Mouse (Mus musculus): ENCODE results near the gene Dhx58. TPM values are rescaled to one million over a fixed set of nuclear protein-coding genes. Genes with fewer than 3 reads are reported as not detected.

Gene Dhx58
- polyA plus RNA-seq, 1 experiment, result 13.3 TPM

GRCm38 (mm10) chr11:100710977-100711376, 6.9 kb upstream of the Dhx58 start:
- no peak for TF ChIP-seq CTCF (IDR thresholded peaks at IDR 0.05; ENCODE audit: extremely low read depth, insufficient read length, insufficient replicate concordance, low read depth, low read length)
- no peak for TF ChIP-seq POLR2A (IDR thresholded peaks at IDR 0.05; ENCODE audit: low read depth, low read length)
- 66% methylated on average over 4 of the region's 4 CpGs for WGBS
- peaks cover 16% of the 10 kb centered on the region for H3K4me1 ChIP-seq (ENCODE audit: control insufficient read depth, insufficient read depth, insufficient read length, low read length)
- H3K27ac ChIP-seq (ENCODE audit: insufficient read depth, low read depth, low read length), result no peak overlapping the region
- H3K27me3 ChIP-seq (ENCODE audit: control insufficient read depth, insufficient read depth, low read length), result no peaks in the 10 kb centered on the region
- H3K36me3 ChIP-seq (ENCODE audit: control insufficient read depth, insufficient read depth, low read length), result peaks cover 25% of the 10 kb centered on the region
- no peak overlapping the region for H3K4me3 ChIP-seq (ENCODE audit: low read depth, low read length)

GRCm38 (mm10) chr11:100710528-100710927, 6.5 kb upstream of the Dhx58 start:
- no peak overlapping the region for H3K27ac ChIP-seq (ENCODE audit: insufficient read depth, low read depth, low read length)
- no peak for TF ChIP-seq POLR2A (IDR thresholded peaks at IDR 0.05; ENCODE audit: low read depth, low read length)
- no peak for TF ChIP-seq CTCF (IDR thresholded peaks at IDR 0.05; ENCODE audit: extremely low read depth, insufficient read length, insufficient replicate concordance, low read depth, low read length)
- WGBS, result 94% methylated on average over 15 of the region's 15 CpGs
- peaks cover 16% of the 10 kb centered on the region for H3K4me1 ChIP-seq (ENCODE audit: control insufficient read depth, insufficient read depth, insufficient read length, low read length)
- no peaks in the 10 kb centered on the region for H3K27me3 ChIP-seq (ENCODE audit: control insufficient read depth, insufficient read depth, low read length)
- H3K4me3 ChIP-seq (ENCODE audit: low read depth, low read length), result no peak overlapping the region
- H3K36me3 ChIP-seq (ENCODE audit: control insufficient read depth, insufficient read depth, low read length), result peaks cover 21% of the 10 kb centered on the region

- H3K27me3 ChIP-seq (ENCODE audit: control insufficient read depth, insufficient read depth, low read length), result no peaks in the 10 kb centered on the region
- 93% methylated on average over 9 of the region's 9 CpGs for WGBS
- H3K36me3 ChIP-seq (ENCODE audit: control insufficient read depth, insufficient read depth, low read length), result peaks cover 21% of the 10 kb centered on the region; the same call in 1 of the 2 replicates
- H3K4me3 ChIP-seq (ENCODE audit: low read depth, low read length), result no peak overlapping the region
- peaks cover 16% of the 10 kb centered on the region for H3K4me1 ChIP-seq (ENCODE audit: control insufficient read depth, insufficient read depth, insufficient read length, low read length)
- H3K27ac ChIP-seq (ENCODE audit: insufficient read depth, low read depth, low read length), result no peak overlapping the region
- no peak for TF ChIP-seq POLR2A (IDR thresholded peaks at IDR 0.05; ENCODE audit: low read depth, low read length)
- TF ChIP-seq CTCF (IDR thresholded peaks at IDR 0.05; ENCODE audit: extremely low read depth, insufficient read length, insufficient replicate concordance, low read depth, low read length), result no peak
Measured at GRCm38 (mm10) chr11:100709201-100709810, 5.2 kb upstream of the Dhx58 start.

GRCm38 (mm10) chr11:100705095-100705747, 1.1 kb upstream of the Dhx58 start:
- H3K27me3 ChIP-seq (ENCODE audit: control insufficient read depth, insufficient read depth, low read length), result no peaks in the 10 kb centered on the region
- TF ChIP-seq POLR2A (IDR thresholded peaks at IDR 0.05; ENCODE audit: low read depth, low read length) (no peak), CTCF (IDR thresholded peaks at IDR 0.05; ENCODE audit: extremely low read depth, insufficient read length, insufficient replicate concordance, low read depth, low read length) (no peak)
- peaks cover 15% of the 10 kb centered on the region for H3K4me1 ChIP-seq (ENCODE audit: control insufficient read depth, insufficient read depth, insufficient read length, low read length)
- H3K36me3 ChIP-seq (ENCODE audit: control insufficient read depth, insufficient read depth, low read length), result peaks cover 21% of the 10 kb centered on the region; the same call in 1 of the 2 replicates
- no peak overlapping the region for H3K27ac ChIP-seq (ENCODE audit: insufficient read depth, low read depth, low read length)
- WGBS, result 93% methylated on average over 23 of the region's 23 CpGs
- H3K4me3 ChIP-seq (ENCODE audit: low read depth, low read length), result no peak overlapping the region

GRCm38 (mm10) chr11:100703366-100703765, 705 bp downstream of the Dhx58 start:
- 0 out of 2 replicates have a peak overlapping the region, but pooled peaks have one; percentile 14 for H3K27ac ChIP-seq (ENCODE audit: insufficient read depth, low read depth, low read length)
- 50% methylated on average over 11 of the region's 11 CpGs for WGBS
- H3K27me3 ChIP-seq (ENCODE audit: control insufficient read depth, insufficient read depth, low read length), result no peaks in the 10 kb centered on the region
- no peak for TF ChIP-seq POLR2A (IDR thresholded peaks at IDR 0.05; ENCODE audit: low read depth, low read length)
- no peak for TF ChIP-seq CTCF (IDR thresholded peaks at IDR 0.05; ENCODE audit: extremely low read depth, insufficient read length, insufficient replicate concordance, low read depth, low read length)
- H3K4me3 ChIP-seq (ENCODE audit: low read depth, low read length), result peak overlapping the region; percentile 52
- H3K36me3 ChIP-seq (ENCODE audit: control insufficient read depth, insufficient read depth, low read length), result peaks cover 17% of the 10 kb centered on the region; the same call in 1 of the 2 replicates
- H3K4me1 ChIP-seq (ENCODE audit: control insufficient read depth, insufficient read depth, insufficient read length, low read length), result peaks cover 15% of the 10 kb centered on the region

GRCm38 (mm10) chr11:100702906-100703305, 1.2 kb downstream of the Dhx58 start:
- Histone ChIP-seq H3K27ac (ENCODE audit: insufficient read depth, low read depth, low read length) (0 out of 2 replicates have a peak overlapping the region, but pooled peaks have one; percentile 14), H3K27me3 (ENCODE audit: control insufficient read depth, insufficient read depth, low read length) (no peaks in the 10 kb centered on the region)
- 47% methylated on average over 7 of the region's 7 CpGs for WGBS

More at GRCm38 (mm10) chr11:100702906-100703305, 1.2 kb downstream of the Dhx58 start:
- peaks cover 15% of the 10 kb centered on the region for H3K4me1 ChIP-seq (ENCODE audit: control insufficient read depth, insufficient read depth, insufficient read length, low read length)
- H3K4me3 ChIP-seq (ENCODE audit: low read depth, low read length), result peak overlapping the region; percentile 52
- TF ChIP-seq CTCF (IDR thresholded peaks at IDR 0.05; ENCODE audit: extremely low read depth, insufficient read length, insufficient replicate concordance, low read depth, low read length) (no peak), POLR2A (IDR thresholded peaks at IDR 0.05; ENCODE audit: low read depth, low read length) (no peak)
- peaks cover 14% of the 10 kb centered on the region; the same call in 1 of the 2 replicates for H3K36me3 ChIP-seq (ENCODE audit: control insufficient read depth, insufficient read depth, low read length)

Measured in small intestine, adult 2 months (tissue).